Mouse (Mus musculus): ENCODE data around the gene Ttll5.

- TF ChIP-seq CTCF (IDR thresholded peaks at IDR 0.05) = no peak
- TF ChIP-seq POLR2A (IDR thresholded peaks at IDR 0.05; ENCODE audit: insufficient read depth, low read depth, low read length) = no peak
Observed at GRCm38 (mm10) chr12:85956251-85956650, 131.8 kb downstream of the Ttll5 start.
